Mouse (Mus musculus) adipocyte (in vitro differentiated cells): Measurements from ENCODE around the gene Clec18a.
"Not testable (repeated sequence)": the region's sequence is repeated elsewhere in the genome, so short reads cannot be mapped to it uniquely, and the experiment has no call there.

Experiments
- DNase-seq: peaks from one replicate; pipeline ENCODE4 v3.0.0-alpha.2; 2016; ENCODE audit warnings: low spot score

Clec18a gene

DNA sequence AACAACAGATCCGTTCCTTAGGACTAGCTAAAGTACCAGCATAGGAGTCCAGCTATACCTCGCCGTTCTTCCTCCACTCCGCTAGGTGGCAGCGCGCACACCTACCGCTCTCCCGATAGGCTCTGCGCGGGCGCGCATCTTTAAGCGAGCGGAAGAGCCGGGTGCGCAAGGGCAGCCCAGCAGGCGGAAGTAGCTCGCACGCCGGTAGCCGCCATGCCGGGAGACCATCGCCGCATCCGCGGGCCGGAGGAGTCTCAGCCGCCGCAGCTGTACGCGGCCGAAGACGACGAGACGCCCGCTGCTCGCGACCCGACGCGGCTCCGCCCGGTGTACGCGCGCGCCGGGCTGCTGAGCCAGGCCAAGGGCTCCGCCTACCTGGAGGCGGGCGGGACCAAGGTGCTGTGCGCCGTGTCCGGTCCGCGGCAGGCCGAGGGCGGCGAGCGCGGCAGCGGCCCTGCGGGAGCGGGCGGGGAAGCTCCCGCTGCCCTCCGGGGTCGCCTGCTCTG lies 36.0 kb downstream of the Clec18a start, which contains the start of gene Exosc6:
Gene Exosc6, plus strand, starts transcription at position 182 of the 506 bp plus-strand sequence.
- peak; percentile 96 for DNase-seq

DNA sequence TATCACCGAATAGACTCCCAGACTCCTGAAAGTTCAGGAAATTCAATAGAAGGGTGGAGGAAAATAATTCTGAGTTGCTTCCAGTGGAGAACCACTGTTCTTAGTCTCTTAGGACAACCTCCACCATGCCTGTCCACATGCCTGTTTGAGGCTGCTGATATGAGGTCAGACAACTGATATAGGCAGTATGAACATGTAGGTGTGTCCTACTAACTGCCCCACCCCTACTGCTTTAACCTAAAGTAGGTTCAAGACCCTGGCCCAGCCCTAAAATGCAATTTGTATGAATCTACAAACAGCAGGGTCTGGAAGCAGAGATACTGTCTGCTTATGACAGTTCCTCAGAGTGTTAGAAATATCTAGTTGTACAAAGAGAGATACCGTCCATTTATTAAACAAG lies 36.6 kb downstream of the Clec18a start:
- no peak for DNase-seq

DNA sequence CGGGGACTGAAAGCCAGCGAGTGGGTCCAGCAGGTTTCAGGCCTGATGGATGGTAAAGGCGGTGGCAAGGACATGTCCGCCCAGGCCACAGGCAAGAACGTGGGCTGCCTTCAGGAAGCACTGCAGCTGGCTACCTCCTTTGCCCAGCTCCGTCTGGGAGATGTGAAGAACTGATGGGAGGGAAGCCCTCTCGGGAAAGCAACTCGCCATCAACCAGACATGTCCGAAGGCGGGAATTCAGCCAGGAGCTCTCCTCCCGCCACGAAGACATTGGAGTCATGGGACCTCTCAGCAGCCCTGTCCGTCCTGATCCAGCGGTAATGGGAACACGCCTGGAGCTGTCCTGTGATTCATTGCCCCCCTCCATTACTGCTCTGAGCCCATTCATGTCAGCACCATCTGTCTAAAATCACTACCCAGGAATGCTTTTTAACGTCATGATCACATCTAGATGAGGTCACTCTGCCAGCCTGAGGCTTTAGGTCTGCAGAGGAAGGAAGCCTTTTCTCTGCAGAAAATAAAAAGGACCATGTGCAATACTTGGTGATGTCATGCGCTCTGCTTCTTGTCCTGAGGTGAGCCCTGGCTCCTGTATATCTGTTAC lies 37.1 kb downstream of the Clec18a start:
- no peak for DNase-seq

DNA sequence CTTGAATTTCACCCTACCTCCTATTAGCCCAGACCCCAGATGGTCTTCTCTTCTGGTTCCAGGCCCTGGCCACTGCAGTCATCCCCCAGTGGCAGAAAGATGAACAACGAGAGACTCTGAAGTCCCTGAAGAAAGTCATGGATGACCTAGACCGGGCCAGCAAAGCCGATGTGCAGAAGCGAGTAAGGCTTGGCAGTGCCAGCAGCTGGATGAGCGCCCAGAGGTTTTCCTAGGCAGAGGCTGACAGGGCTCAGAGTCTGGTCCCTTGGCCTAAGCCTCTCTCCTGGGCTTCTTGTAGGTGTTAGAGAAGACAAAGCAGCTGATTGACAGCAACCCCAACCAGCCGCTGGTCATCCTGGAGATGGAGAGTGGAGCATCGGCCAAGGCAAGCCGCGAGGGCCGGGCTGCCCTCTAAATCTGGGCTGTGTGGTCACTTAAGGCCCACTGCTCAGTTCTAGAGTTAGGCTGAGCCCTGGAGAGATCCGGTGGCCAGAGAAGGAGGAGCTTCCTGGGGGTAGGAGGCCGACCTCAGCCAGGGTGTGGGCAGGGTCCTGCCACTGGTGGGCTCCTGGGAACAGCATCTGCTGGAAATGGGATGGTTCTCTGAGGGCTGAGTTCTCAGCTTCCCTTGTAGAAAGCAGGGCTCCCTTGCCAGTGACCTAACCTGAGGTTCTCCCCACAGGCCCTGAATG lies 38.3 kb downstream of the Clec18a start:
- peak; percentile 78 for DNase-seq

DNA sequence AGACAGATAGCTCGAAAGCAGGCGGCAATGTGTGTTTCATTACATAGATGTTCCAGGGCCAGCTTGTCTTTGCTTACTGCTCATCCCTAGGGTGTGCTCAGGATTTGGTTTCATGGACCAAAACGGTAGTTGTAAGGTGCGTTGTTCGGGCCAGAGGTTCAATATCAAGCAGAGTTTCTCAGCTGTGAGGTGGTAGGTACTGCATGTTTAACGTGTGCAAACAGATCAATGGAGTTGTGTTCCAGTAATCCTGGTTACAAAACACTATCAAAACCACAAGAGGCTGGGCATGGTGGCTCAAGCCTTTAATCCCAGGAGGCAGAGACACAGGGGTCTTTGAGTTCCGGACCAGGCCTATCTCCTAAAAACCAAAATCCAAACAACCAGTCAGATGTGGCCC lies 43.1 kb downstream of the Clec18a start:
- DNase-seq, result no peak

DNA sequence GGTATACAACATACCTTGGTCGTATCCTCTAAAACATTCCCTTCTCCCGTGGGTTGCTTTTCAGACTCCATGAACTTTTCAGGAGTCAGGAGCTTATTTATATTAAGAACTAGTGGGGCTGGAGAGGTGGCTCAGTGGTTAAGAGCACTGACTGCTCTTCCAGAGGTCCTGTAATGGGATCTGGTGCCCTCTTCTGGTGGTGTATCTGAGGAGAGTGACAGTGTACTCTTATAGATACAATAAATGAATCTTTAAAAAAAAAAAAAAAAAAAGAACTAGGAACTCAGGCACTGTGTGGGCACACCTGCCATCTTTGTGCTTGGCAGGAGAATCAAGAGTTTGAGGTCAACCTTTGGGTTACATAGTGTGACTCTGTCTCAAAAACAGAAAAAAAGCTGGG lies 43.5 kb downstream of the Clec18a start:
- no peak for DNase-seq

DNA sequence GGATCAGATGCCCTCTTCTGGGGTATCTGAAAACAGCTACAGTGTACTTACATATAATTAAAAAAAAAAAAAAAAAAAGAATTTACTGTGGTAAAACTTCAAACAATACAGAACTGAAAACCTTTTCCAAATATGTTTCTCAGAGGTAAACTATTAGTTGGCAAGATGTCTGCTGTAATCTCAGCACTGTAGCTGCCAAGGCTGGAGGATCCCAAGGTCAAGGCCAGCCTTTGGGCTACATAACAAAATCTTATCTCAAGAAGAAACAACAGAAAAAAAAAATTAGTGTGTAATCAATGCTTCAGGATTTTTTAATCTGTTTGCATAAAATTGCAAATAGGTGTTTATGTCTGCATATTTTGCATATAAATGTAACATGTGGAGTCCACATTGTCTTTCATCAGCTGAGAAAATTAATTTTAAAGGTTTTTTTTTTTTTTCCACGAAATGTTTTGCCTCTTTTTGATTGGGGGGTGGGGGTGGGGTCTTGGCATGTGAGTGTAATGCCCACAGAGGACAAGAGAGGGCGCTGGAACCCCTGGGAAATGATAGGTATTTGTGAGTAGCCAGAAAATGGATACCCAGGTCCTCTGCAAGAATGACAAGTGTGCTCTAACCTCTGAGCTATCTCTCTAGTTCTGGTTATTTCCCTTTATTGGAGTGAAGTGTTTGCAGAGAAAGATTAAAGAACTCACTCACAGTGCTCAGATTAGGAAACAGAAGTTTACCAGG lies 48.1 kb downstream of the Clec18a start:
- DNase-seq, result no peak

DNA sequence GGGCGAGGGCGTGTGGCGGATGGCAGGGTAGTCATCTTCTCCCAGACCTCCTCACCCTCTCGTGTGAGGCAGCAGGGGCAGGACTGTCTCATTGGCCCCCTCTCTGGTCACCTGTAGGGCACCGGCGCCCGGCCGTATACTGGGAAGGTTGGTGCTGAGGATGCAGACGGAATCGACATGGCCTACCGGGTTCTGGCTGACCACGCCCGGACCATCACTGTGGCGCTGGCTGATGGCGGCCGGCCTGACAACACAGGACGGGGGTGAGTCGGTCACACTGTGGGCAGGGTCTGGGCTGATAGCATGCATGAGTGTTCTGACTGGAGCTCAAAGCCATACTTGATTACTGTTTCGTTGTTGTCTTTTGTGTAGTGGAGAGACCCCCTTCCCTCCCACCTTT lies 49.7 kb downstream of the Clec18a start:
- no peak for DNase-seq

DNA sequence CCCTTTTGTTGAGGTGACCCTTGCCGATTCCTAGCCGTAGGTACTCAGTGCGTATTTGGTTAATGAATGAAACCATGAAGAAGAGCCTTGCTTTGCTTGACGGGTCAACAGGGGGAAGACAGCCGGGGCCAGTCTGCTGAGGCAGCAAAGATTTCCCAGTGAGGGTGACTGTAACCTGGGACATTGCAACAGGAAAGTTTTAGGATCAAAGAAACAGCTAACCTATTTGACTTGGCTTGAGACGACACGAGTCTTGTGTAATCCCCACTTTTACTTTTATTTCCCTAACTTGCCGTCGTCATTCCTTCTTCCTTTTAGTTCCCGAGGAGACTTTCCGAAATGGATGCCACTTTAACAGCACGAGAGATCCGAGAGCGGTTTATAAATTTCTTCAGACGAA lies 55.6 kb downstream of the Clec18a start:
- DNase-seq, result no peak

DNA sequence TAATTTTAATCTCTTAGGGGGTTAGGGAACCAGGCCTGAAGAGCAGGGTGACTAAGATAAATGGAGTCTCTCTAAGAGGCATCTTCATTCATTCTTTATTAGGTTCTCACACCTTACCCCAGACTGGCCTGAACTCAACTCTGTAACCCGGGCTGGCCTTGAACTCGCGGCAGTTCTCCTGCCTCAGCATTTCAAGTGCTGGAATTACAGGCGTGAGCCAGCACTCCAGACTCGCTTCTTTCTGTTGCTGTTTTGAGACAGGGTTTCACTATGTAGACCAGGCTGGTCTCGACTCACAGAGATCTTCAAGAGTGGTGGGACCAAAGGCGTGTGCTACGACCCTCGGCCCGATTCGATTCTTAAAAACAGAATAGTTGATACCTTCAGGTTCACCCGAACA lies 58.0 kb downstream of the Clec18a start:
- DNase-seq, result peak; percentile 56

DNA sequence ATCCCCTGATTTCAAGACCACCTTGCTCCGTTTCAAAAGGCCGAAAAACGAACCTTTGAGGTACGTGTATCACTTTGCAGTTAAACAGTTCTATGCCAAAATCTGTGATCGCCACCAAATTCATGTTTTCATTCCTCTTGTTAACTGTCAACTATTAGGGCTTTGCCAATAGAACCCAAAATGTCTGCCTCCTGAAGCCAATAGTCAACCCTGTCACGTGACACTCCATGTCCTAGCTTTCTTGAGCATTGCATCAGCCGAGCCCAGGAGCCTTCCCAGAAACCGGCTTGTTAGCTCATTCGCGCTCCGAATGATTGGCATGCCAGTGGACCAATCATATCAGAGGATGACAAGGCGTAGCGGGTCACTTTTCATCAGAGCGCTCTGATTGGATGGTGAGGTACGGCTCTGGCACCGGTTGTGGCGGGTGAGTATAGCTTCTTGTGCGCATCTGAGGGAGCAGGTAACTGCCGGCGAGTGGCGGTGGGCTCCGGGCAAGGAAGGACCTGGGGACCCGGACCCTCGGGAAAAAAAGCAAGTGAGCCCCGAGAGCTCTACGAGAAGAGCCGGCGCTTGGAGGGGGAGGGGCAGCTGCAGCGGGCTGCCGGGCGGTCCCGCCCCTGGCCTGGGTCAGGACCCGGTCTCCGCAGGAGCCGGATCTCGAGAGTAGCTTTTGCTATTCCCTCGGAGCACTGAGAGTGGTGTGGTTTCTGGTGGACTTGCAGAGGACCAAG lies 58.6 kb downstream of the Clec18a start:
- DNase-seq, result peak; percentile 100

DNA sequence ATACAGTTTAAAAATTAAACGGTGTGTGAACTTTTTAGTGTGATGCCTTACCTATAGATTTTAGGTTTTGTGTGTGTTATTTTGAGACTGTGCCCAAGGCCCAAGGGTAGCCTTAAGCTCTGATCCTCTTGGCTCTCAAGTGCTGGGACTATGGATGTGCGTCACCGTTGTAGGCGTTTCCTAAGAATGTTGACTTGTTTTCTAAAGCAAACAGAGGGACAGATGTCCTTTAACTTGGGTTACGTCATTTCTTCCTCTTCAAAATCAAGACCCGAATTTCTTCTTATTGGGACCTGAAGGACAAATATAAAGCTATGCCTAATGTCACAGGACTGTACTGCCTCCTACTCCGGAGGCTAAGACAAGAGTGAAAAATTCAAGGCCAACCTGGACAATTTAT lies 59.3 kb downstream of the Clec18a start, which contains the start of gene Aars:
Gene Aars, plus strand, starts transcription at position 229 of the 400 bp plus-strand sequence.
- DNase-seq, result no peak

DNA sequence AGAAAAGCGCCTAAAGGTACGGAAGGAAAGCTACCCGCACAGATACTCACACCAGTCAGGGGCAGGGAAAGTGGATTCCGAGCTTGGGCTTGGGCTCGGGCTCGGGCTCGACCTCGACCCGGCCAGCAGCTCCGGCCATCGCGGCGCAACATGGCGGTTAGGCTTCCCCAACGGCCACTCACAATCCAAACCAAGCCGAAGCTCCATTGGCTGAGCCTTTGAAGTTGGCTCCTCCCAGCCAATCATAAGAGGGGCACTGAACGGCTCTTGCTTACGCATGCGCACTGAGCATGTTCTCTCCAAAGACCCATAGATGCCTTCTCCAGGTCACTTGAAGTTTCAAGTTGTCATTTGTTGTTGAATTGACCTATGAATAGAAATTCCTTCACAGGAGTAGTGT lies 60.7 kb downstream of the Clec18a start, which contains the start of gene Ddx19b:
Gene Ddx19b, minus strand, starts transcription at position 180 of the 400 bp plus-strand sequence.
- no peak for DNase-seq

DNA sequence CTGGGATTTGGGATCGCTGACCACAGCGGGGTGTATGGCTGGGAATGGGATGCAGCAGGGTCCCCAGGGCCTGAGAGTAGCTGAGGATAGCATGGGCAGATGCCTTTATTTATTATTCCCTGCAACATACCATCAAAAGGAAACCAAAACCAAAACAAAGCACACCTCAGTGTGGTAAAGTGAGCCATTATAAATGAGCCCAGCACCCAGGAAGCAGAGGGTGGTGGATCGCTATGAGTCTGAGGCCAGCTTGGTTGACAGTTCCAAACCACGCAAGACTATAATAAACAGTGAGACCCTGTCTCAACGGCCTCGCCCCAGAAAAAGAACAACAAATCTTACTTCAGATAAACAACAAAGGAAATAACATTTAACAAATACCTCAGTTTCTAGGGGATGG lies 62.2 kb downstream of the Clec18a start:
- DNase-seq, result no peak

DNA sequence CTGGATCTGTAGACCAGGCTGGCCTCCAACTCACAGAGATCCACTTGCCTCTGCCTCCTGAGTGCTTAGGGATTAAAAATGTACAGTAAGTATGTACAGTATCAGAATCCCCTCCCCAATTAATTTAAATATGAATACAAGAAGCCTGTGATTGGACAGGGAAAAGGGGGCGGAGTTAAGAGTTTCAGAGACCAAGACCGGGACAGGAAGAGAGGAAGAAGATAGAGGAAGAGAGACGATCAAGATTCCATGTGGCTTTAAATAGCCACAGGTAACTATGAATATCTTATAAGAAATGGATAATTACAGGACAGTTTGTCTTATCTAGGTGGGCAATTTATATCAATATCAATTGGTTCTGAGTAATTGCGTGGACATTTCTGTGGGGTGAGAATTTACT lies 62.6 kb downstream of the Clec18a start:
- DNase-seq, result no peak

DNA sequence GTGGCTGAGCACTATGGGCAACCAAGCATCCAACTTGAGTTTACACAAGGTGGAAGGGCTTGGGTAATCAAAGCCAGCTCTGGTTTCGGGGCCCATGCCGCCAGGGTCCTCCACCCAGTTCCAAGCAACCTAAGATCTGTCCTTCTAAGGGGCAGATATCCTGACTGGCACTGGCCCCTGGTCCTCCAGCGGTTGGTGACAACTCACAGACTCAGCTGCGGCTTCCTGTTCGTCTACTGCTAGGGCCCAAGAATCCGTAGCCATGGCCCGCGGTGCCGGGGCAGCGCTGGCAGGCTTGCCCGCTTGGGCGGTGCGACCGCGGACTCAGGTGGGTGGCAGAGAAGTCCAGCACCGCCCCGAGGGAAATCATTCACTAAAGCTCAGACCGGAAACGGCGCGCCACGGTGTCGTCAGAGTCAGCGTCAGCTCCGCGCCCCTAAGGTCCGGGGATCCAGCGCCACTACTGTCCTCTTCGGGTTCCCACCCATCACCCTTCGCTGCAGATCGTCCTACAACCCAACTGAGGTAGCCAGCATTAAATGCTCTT lies 64.8 kb downstream of the Clec18a start:
- DNase-seq, result peak; percentile 82

DNA sequence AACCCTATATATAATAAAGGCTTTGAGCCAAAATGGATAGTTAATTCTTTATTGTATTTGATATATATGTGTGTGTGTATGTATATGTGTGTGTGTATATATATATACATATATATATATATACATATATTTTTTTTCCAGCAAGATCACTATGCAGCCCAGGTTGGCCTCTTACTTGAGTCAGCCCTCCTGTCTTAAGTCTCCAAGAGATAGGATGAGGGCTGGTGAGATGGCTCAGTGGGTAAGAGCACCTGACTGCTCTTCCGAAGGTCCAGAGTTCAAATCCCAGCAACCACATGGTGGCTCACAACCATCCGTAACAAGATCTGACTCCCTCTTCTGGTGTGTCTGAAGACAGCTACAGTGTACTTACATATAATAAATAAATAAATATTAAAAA lies 65.6 kb downstream of the Clec18a start:
- not testable (repeated sequence) for DNase-seq

DNA sequence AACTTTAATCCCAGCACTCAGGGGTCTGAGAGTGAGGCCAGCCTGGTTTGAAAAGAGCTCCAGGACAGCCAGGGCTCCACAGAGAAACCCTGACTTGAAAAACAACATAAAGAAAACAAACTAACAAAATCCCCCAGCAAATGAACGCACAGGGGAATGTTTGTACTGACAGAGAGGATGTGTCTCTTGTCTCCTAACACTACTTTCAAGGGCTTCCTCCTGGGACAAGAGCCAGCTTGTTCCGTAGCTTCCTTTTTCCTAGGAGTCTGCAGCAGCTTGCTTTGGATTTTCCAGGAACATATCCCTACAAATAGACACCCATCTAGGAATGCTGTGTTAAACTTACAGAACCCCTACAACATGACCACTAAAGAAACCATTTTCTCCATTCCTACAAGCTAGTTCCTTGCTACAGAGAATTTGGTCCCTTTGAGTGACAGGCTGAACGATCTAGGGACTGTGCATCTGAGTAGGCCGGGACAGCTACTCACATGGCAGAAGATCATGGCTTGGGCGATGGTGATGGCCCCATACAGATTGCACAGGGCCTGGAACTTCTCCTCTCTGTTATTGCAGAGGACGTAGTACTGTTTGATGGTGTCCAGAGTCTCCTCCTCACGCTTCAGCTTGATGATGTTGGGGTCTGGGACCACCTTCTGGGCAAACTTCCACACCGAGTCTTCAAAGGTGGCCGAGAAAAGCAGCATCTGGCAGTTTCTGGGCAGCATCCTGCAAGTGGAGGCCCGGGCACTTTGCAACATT lies 81.8 kb downstream of the Clec18a start:
- DNase-seq, result not testable (repeated sequence)
